Mouse (Mus musculus) brain, embryonic 14.5 days (tissue): Measurements from ENCODE around the gene Atxn7l1.

ENCODE experiments used
- CTCF ChIP-seq: fragments of 200-500 bp; IDR thresholded peaks from 2 replicates; pipeline ENCODE4 v1.5.1; 2012; ENCODE audit warnings: inconsistent platforms, mild to moderate bottlenecking, moderate library complexity, borderline replicate concordance; ENCODE audit not compliant: insufficient read depth, insufficient read length; ENCODE audit errors: extremely low read depth
- POLR2A ChIP-seq: fragments of 200-500 bp; IDR thresholded peaks from 2 replicates; pipeline ENCODE4 v1.6.1; 2012; ENCODE audit warnings: mild to moderate bottlenecking, inconsistent platforms, borderline replicate concordance; ENCODE audit not compliant: poor library complexity, insufficient read depth, insufficient read length, severe bottlenecking; ENCODE audit errors: extremely low read depth

- TF ChIP-seq CTCF (no peak), POLR2A (no peak)
These were observed 6.4 kb downstream of the Atxn7l1 start for GRCm38 (mm10) chr12:33153850-33154249.
